Comparison of ENCODE assay signal across 13 mouse cellular contexts in genomic region chr19:27223046-27223445, GRCm38 (mm10). TPM values are rescaled to one million over a fixed set of nuclear protein-coding genes. Genes with fewer than 3 reads are reported as not detected.
DNase-seq lines count a peak whose midpoint lies in the region.
"Had no signal": no experiment of that assay in that cellular context is flagged by ENCODE, and none has a peak within 500 bp of the region (broad histone marks: within the 10 kb centered on the region; RNA-seq: fewer than 3 reads in every experiment).

No protein-coding gene starts in this region.

- no peaks in the 10 kb centered on the region for H3K9me3 ChIP-seq in forebrain, embryonic 10.5 days
- H3K9me3 ChIP-seq: embryonic facial prominence, embryonic 13.5 days; heart, embryonic 15.5 days; hindbrain, embryonic 15.5 days had no signal

- intact Hi-C loops in heart, postnatal 25 days (cut with DNase I), result no loop called here

- peaks cover 19% of the 10 kb centered on the region for H3K27me3 ChIP-seq in forebrain, embryonic 10.5 days (ENCODE audit: poor library complexity, severe bottlenecking)
- H3K27me3 ChIP-seq: embryonic facial prominence, embryonic 13.5 days; heart, embryonic 15.5 days; hindbrain, embryonic 15.5 days had no signal

- H3K27ac ChIP-seq in brown adipose tissue, adult 24 weeks (replicated peaks; ENCODE audit: low read depth, low read length), result peak overlapping the region; percentile 97
- H3K27ac ChIP-seq in forebrain, embryonic 10.5 days, result no peak overlapping the region
- H3K27ac ChIP-seq: embryonic facial prominence, embryonic 13.5 days; hindbrain, embryonic 15.5 days had no signal

- 85% methylated on average over 6 of the region's 6 CpGs for WGBS in forebrain, embryonic 10.5 days

- no peaks in the 10 kb centered on the region for H3K36me3 ChIP-seq in forebrain, embryonic 10.5 days (replicated peaks)
- H3K36me3 ChIP-seq: embryonic facial prominence, embryonic 13.5 days; heart, embryonic 15.5 days; hindbrain, embryonic 15.5 days had no signal

- H3K4me3 ChIP-seq in brown adipose tissue, adult 24 weeks (ENCODE audit: insufficient read depth, low read depth, low read length), result no peak overlapping the region
- H3K4me3 ChIP-seq in forebrain, embryonic 10.5 days, result no peak overlapping the region
- H3K4me3 ChIP-seq: embryonic facial prominence, embryonic 13.5 days; heart, embryonic 15.5 days; hindbrain, embryonic 15.5 days had no signal

- peaks cover 18% of the 10 kb centered on the region for H3K4me1 ChIP-seq in brown adipose tissue, adult 24 weeks (ENCODE audit: control insufficient read depth, insufficient read depth, insufficient read length, low read length)
- peaks cover 20% of the 10 kb centered on the region for H3K4me1 ChIP-seq in forebrain, embryonic 10.5 days

- DNase-seq in heart, adult 18-20 months, result peak; percentile 42 to 62
- DNase-seq in heart, postnatal 25 days (ENCODE audit: low spot score), result no peak
- DNase-seq in cerebellum, adult 8-10 months, result peak; percentile 57
- peak; percentile 18 for DNase-seq in gastrocnemius, postnatal 25 days
- no peak for DNase-seq in forebrain, embryonic 10.5 days (ENCODE audit: extremely low spot score, low spot score)
- DNase-seq in lung, postnatal 36 days, result no peak
- DNase-seq: kidney, adult 11 months; kidney, postnatal 25 days; lung, embryonic 14.5 days had no signal

RNA-seq across cellular contexts. Expression of gene Vldlr, which starts 6.8 kb away (rescaled TPM):
- 100 to 1,000 TPM; 240 to 245 TPM for total RNA-seq in heart, adult 18-20 months (2021)
- total RNA-seq in heart, postnatal 25 days (2021), result 100 to 1,000 TPM; 189 to 191 TPM
- polyA plus RNA-seq in brown adipose tissue, adult 24 weeks (2012; ENCODE audit: insufficient read depth, insufficient read length, missing spikeins), result 60.6 and 66.9 TPM in 2 replicates
- total RNA-seq in gastrocnemius, postnatal 25 days (2021), result 10 to 100 TPM; 58.5 to 67.2 TPM
- 5.3 and 6.0 TPM in 2 replicates for polyA plus RNA-seq in forebrain, embryonic 10.5 days (2016; fragmentation: Nextera tagmentation; extraction: Ambion mirVana)

Comparison
In these comparisons a context has a peak if more than half of its experiments do, and no peak if none do; other contexts are left out.
1. DNase-seq: peak in heart, adult 18-20 months (2 of 2), cerebellum, adult 8-10 months (single experiment) and gastrocnemius, postnatal 25 days (single experiment); none in heart, postnatal 25 days (single experiment), forebrain, embryonic 10.5 days (single experiment) and lung, postnatal 36 days (single experiment).